Mouse (Mus musculus) adipocyte (in vitro differentiated cells): ENCODE results near the gene Gmip.

ENCODE experiments used
- DNase-seq: peaks from one replicate; pipeline ENCODE4 v3.0.0-alpha.2; 2016; ENCODE audit warnings: low spot score

Gmip gene

GRCm38 (mm10) chr8:69804537-69804936 lies 3.9 kb upstream of the Gmip start:
- DNase-seq, result no peak

DNA sequence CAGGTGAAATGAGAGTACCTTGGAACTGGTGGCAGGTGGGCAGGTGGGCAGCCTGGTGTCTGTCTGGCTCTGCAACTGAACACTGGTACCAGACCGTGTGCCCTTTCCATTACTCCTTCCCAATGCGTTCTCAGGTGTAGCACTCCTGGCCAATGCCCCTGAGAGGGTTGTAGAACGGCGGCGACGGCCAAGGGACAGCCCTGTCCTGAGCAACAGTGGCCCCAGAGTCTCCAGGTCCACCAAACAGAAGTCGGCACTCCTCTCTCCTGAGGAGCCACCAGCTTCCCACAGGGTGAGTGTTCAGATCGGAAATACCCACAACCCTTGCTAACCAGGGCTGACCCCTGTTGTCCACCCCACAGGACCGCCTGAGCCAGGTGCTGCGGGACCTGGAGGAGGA lies 3.4 kb upstream of the Gmip start:
- DNase-seq, result no peak

DNA sequence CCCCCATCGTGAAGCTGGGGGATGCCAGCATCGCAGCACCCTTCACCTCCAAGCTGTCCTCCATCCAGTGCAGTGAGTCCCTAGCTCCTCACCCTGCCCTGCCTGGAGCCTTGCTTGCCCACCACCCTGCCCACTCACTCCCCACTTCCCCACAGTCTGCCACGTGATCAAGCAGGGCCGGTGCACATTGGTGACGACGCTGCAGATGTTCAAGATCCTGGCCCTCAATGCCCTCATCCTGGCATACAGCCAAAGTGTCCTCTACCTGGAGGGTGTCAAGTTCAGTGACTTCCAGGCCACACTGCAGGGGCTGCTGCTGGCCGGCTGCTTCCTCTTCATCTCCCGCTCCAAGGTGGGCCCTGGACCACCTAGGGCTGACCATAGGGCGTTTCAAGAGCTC lies 3.0 kb upstream of the Gmip start:
- no peak for DNase-seq

DNA sequence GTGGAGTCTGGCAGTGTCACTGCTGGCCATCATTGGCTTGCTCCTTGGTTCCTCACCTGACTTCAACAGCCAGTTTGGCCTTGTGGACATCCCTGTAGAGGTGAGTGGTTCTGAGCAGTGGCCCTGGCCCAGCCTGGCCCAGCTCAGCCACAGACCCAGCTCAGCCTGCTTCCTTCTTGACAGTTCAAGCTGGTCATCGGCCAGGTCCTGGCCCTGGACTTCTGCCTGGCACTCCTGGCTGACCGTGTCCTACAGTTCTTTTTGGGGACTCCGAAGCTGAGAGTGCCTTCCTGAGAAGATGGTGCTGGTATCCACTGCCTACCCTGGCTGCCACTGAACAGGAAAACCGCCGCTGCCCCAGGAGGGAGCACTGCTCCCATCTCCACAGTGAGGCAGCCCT lies 1.2 kb upstream of the Gmip start:
- no peak for DNase-seq

DNA sequence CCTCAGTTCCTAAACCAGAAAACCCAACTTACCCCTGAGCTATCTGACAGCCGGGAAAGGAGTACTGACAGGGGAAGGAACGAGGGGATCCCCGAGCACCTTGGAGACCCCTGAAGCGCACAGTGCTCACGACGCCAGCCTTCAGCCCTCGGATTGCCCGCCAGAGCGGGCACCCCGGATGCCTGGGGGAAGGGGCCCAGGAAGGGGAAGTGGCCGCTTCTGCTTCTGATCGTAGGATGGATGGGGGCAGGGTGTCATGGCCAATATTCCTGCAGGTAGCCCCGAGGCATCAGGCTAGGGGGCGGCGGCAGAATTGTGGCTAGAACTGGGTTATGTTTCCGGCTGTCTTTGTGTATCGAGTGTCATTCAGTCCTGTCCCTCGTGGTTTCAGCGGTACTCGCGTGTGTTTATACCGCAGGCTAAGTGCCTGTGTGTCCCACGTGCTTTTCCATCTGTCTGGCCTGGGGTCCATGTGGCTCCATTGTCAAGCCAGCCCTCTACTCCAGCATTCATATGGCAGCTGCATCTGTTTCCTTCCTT lies 455 bp downstream of the Gmip start:
- DNase-seq, result peak; percentile 25

- DNase-seq, result no peak
Measured at GRCm38 (mm10) chr8:69809820-69810219, 1.3 kb downstream of the Gmip start.

DNA sequence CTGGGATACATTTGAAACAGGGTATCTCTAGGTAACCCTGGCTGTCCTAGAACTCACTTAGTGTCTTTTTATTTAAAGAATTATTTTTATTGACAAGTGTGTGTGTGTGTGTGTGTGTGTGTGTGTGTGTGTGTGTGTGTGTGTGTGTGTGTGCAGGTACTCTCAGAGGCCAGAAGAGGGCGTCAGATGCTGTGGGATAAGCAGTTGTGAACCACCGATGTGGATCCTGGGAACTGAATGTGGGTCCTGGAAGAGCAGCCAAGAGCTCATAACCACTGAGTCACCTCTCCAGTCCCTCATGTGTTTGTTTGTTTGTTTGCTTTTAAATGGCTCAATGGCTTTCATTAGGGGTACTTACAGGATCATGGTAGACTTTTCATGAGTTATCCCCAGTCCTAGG lies 6.4 kb downstream of the Gmip start:
- DNase-seq, result no peak

- peak; percentile 35 for DNase-seq
Measured at GRCm38 (mm10) chr8:69815396-69815795, 6.9 kb downstream of the Gmip start.

GRCm38 (mm10) chr8:69820466-69820865 lies 12.0 kb downstream of the Gmip start:
- DNase-seq, result no peak

DNA sequence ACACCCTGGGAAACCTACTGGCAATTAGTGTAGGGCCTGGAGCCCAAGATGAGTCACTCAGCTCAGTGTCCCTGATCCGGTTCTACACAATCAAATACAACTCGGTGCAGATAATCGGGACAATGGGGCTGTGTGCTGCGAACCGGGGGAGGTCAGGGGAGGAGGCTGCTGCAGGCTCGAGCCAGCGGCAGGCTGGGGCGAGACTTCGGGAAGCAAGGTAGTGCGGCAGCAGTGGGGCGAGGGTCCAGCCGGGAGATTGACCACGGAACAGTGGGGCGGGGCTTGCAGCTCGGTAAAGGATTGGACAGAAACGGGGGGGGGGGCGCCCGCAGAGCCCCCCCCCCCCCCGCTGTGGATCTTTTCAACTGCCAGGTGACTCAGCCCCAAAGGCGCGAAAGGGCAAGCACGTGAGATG lies 13.5 kb downstream of the Gmip start:
- peak; percentile 18 for DNase-seq

- DNase-seq, result no peak
Measured at GRCm38 (mm10) chr8:69822386-69823191, 14.1 kb downstream of the Gmip start, which contains the start of gene Lpar2. TSS of gene Lpar2 (plus strand) at chr8:69822429.

- no peak for DNase-seq
Measured at GRCm38 (mm10) chr8:69826371-69826770, 17.9 kb downstream of the Gmip start.

GRCm38 (mm10) chr8:69832298-69832853 lies 23.9 kb downstream of the Gmip start, which contains the start of gene Pbx4:
TSS of gene Pbx4 (plus strand) at chr8:69832491.
- no peak for DNase-seq

DNA sequence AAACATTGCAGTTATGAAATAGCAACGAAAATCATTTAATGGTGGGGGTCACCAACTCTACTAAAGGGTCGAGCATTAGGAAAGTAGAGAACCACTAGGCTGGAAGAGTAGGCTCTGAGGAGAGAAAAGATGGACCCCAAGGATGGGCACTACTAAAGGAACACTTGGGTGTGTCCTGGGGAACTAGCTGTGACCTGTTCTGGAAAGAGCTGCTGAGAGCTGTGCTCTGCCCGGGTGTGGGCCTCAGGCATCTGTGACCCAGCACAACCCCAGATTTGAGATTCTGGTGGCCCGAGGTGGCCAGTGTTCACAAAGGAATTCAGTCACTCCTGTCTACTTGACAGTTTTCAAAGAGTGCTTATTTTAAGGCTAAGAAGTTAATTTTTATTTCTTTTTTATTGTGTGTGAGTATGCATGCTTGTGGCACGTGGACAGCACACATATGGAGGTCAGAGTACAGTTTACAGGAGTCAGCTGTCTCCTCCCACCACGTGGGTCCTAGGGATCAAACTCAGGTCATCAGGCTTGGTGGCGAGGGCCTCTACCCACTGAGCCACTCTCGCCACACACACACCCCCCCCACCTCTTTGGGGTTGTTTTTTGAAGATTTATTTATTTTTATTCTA lies 28.7 kb downstream of the Gmip start:
- DNase-seq, result no peak

GRCm38 (mm10) chr8:69847167-69848065 lies 38.9 kb downstream of the Gmip start:
- no peak for DNase-seq

DNA sequence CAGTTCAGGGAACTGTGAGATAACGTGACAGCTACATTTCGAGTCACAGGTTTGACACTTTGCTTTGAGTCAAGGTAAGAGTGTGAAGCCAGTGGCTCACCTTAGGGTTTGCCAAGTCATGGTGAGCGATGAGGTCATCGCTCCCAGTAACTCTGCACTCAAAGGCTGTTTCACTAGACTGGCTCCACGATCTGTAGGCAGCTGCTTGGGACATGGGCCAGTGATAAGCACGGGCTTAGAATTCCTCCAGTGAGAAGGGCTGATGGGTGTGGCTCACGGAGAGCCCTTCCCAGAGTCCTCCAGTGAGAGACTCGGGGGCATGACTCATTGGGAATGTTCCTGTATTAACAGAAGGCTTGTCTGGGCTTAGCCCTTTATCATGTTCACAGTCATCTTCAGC lies 40.5 kb downstream of the Gmip start:
- peak; percentile 49 for DNase-seq

- DNase-seq, result no peak
Measured at GRCm38 (mm10) chr8:69849899-69850298, 41.4 kb downstream of the Gmip start.

DNA sequence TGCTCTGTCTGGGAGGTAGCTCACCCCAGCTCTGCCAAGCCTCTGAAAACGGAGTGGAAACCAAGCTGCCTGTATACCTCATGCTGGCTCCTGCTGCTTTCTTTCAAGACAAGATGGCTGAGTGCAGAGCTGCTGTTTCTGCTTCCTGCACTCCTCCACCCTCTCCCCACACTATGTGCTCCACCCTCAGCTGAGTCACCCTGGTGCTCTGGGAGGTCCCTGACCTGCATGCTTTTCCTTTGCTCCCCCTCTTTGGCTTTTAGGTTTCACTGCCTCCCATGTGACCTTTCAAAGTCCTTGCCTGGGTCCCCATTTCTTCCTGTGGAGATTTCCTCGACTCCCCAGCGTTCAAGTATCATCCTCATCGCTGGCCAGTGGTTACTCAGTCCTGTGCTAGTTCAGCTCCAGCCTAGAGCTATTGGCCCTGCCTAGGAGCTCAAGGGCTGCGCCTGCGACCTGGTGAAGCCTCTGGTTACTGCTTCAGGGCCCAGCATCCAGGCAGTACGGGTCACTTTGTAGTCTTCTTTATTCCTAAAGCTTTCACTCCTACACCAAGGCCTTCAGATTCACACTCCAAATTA lies 42.5 kb downstream of the Gmip start:
- no peak for DNase-seq

GRCm38 (mm10) chr8:69853869-69854268 lies 45.4 kb downstream of the Gmip start:
- no peak for DNase-seq

DNA sequence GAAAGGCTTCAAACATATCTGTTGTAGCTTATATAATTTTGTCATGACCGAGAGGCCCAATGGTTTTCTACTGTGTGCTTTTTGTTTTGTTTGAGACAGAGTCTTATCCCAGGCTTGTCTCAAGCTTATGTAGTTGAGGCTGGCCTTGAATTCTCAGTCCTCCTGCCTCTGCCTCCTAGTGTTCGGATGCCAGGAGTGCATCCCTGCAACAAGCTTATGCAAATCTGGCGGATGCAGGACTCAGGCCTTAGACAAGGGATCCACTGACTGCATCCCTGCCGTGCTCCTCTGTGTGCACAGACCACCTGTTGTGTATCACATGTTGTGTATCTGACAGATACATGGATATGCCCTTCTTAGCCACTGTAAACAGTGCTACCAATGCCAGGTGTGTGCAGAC lies 52.3 kb downstream of the Gmip start:
- DNase-seq, result no peak

DNA sequence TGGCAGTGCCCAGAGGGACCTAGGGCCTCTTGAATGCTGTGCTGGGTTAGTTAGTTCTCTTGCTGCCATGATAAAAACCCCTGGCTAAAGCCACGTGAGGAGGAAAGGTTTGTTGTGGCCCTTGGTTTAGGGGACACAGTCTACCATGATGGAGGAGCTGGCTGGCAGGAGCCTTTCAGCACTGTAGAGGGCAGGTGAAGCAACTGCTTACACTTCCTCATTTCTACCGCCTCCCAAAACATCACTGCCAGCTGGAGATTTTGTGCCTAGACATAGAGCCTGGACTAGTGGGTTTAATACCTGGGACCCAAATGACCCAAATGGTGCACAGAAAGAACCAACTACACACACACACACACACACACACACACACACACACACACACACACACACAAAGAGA lies 52.8 kb downstream of the Gmip start:
- DNase-seq, result no peak
